In genomic region chr15:3979061-3979848, GRCm38 (mm10) we compare ENCODE assay signal across 8 mouse cellular contexts. TPM values are rescaled to one million over a fixed set of nuclear protein-coding genes. Genes with fewer than 3 reads are reported as not detected.
DNase-seq lines count a peak whose midpoint lies in the region; ATAC-seq and TF ChIP-seq lines count a peak whose summit lies in the region.

Fbxo4 (minus strand) TSS chr15:3979573.

- DNase-seq in c-Kit-positive CD71-positive TER-119-positive erythroid progenitor cells, embryonic 14.5 days (ENCODE audit: low spot score), result peak; percentile 69
- peak; percentile 83 to 93 for DNase-seq in kidney, postnatal 25 days
- peak; percentile 28 for DNase-seq in liver, embryonic 13.5 days
- peak; percentile 86 for DNase-seq in natural killer cell, adult 2 months (ENCODE audit: low spot score in 2 of 2)

- TF ChIP-seq CTCF in E14TG2a.4 (conservative IDR thresholded peaks at IDR 0.05; ENCODE audit: low read length), result no peak

- H3K36me3 ChIP-seq in E14TG2a.4 (ENCODE audit: insufficient read depth, low read length), result peaks cover 22% of the 10 kb centered on the region
- peaks cover 17% of the 10 kb centered on the region for H3K36me3 ChIP-seq in forebrain, embryonic 12.5 days (replicated peaks)
- peaks cover 15% of the 10 kb centered on the region for H3K36me3 ChIP-seq in heart, embryonic 16.5 days (ENCODE audit: control insufficient read depth, insufficient read depth)
- peaks cover 6% of the 10 kb centered on the region; the same call in 1 of the 2 replicates for H3K36me3 ChIP-seq in liver, embryonic 13.5 days
- H3K36me3 ChIP-seq in stomach, embryonic 15.5 days, result peaks cover 5% of the 10 kb centered on the region; the same call in 1 of the 2 replicates

- H3K9me3 ChIP-seq in E14TG2a.4 (ENCODE audit: low read length), result no peaks in the 10 kb centered on the region
- no peaks in the 10 kb centered on the region for H3K9me3 ChIP-seq in forebrain, embryonic 12.5 days
- no peaks in the 10 kb centered on the region for H3K9me3 ChIP-seq in heart, embryonic 16.5 days (replicated peaks; ENCODE audit: control insufficient read depth, low read length)
- no peaks in the 10 kb centered on the region for H3K9me3 ChIP-seq in liver, embryonic 13.5 days (replicated peaks)
- H3K9me3 ChIP-seq in stomach, embryonic 15.5 days, result no peaks in the 10 kb centered on the region

- peak within 1 kb of the TSS; percentile 81 for H3K4me3 ChIP-seq in E14TG2a.4 (replicated peaks; ENCODE audit: low read length)
- peak within 1 kb of the TSS; percentile 66 for H3K4me3 ChIP-seq in forebrain, embryonic 12.5 days (replicated peaks)
- peak within 1 kb of the TSS; percentile 85 for H3K4me3 ChIP-seq in heart, embryonic 16.5 days (ENCODE audit: low read length)
- H3K4me3 ChIP-seq in liver, embryonic 13.5 days (replicated peaks), result peak within 1 kb of the TSS; percentile 71
- H3K4me3 ChIP-seq in stomach, embryonic 15.5 days (replicated peaks), result peak within 1 kb of the TSS; percentile 72

- 2% methylated on average over 54 of the region's 61 CpGs for WGBS in forebrain, embryonic 12.5 days
- under 1% methylated on average over 61 of the region's 61 CpGs for WGBS in heart, embryonic 16.5 days
- under 1% methylated on average over 59 of the region's 61 CpGs for WGBS in liver, embryonic 13.5 days (ENCODE audit: insufficient replicate concordance)
- 2% methylated on average over 51 of the region's 61 CpGs for WGBS in stomach, embryonic 15.5 days

- H3K27me3 ChIP-seq in E14TG2a.4 (ENCODE audit: insufficient read depth, low read length), result no peaks in the 10 kb centered on the region
- H3K27me3 ChIP-seq in forebrain, embryonic 12.5 days, result no peaks in the 10 kb centered on the region
- no peaks in the 10 kb centered on the region for H3K27me3 ChIP-seq in heart, embryonic 16.5 days (ENCODE audit: control insufficient read depth, insufficient read depth, low read length)
- H3K27me3 ChIP-seq in liver, embryonic 13.5 days, result no peaks in the 10 kb centered on the region
- H3K27me3 ChIP-seq in stomach, embryonic 15.5 days (replicated peaks), result no peaks in the 10 kb centered on the region

- H3K27ac ChIP-seq in forebrain, embryonic 12.5 days, result peak within 1 kb of the TSS; percentile 93
- H3K27ac ChIP-seq in heart, embryonic 16.5 days (ENCODE audit: low read length), result peak within 1 kb of the TSS; percentile 99
- H3K27ac ChIP-seq in liver, embryonic 13.5 days, result peak within 1 kb of the TSS; percentile 90
- H3K27ac ChIP-seq in stomach, embryonic 15.5 days, result peak within 1 kb of the TSS; percentile 98

- peaks cover 8% of the 10 kb centered on the region for H3K4me1 ChIP-seq in E14TG2a.4 (replicated peaks; ENCODE audit: low read depth, low read length)
- H3K4me1 ChIP-seq in forebrain, embryonic 12.5 days, result no peaks in the 10 kb centered on the region; the same call in 1 of the 2 replicates
- peaks cover 7% of the 10 kb centered on the region for H3K4me1 ChIP-seq in heart, embryonic 16.5 days (ENCODE audit: control insufficient read depth, insufficient read depth, low read length)
- H3K4me1 ChIP-seq in liver, embryonic 13.5 days (replicated peaks), result peaks cover 9% of the 10 kb centered on the region
- peaks cover 6% of the 10 kb centered on the region; the same call in 1 of the 2 replicates for H3K4me1 ChIP-seq in stomach, embryonic 15.5 days

- H3K4me2 ChIP-seq in forebrain, embryonic 12.5 days, result peak within 1 kb of the TSS; percentile 66
- peak within 1 kb of the TSS; percentile 70 for H3K4me2 ChIP-seq in heart, embryonic 16.5 days (ENCODE audit: low read depth, low read length)
- peak within 1 kb of the TSS; percentile 85 for H3K4me2 ChIP-seq in liver, embryonic 13.5 days
- peak within 1 kb of the TSS; percentile 71 for H3K4me2 ChIP-seq in stomach, embryonic 15.5 days

- peak within 1 kb of the TSS; percentile 88 for H3K9ac ChIP-seq in forebrain, embryonic 12.5 days
- H3K9ac ChIP-seq in heart, embryonic 16.5 days (ENCODE audit: low read length), result peak within 1 kb of the TSS; percentile 98
- peak within 1 kb of the TSS; percentile 80 for H3K9ac ChIP-seq in liver, embryonic 13.5 days
- H3K9ac ChIP-seq in stomach, embryonic 15.5 days, result peak within 1 kb of the TSS; percentile 89

- ATAC-seq in forebrain, embryonic 12.5 days (ENCODE audit: low FRiP score), result peak; percentile 94
- ATAC-seq in heart, embryonic 16.5 days (replicated peaks; ENCODE audit: extremely low read depth, insufficient read depth, low FRiP score), result peak; percentile 97
- peak; percentile 97 for ATAC-seq in liver, embryonic 13.5 days (ENCODE audit: low read depth)
- ATAC-seq in stomach, embryonic 15.5 days (ENCODE audit: insufficient read depth, low FRiP score, low read depth), result peak; percentile 97

RNA-seq across cellular contexts. Expression of gene Fbxo4, which starts in this region (rescaled TPM):
- polyA plus RNA-seq in forebrain, embryonic 12.5 days (2016; fragmentation: Nextera tagmentation; extraction: Ambion mirVana), result 4.9 and 7.4 TPM in 2 replicates
- polyA plus RNA-seq in heart, embryonic 16.5 days (2015; fragmentation: Nextera tagmentation; extraction: Ambion mirVana), result 12.4 and 13.1 TPM in 2 replicates
- polyA plus RNA-seq in liver, embryonic 13.5 days (2015; fragmentation: Nextera tagmentation; extraction: Ambion mirVana), result 3.1 and 3.3 TPM in 2 replicates
- 14.3 and 16.3 TPM in 2 replicates for polyA plus RNA-seq in stomach, embryonic 15.5 days (2015; fragmentation: Nextera tagmentation; extraction: Ambion mirVana)

Comparison
In these comparisons a context has a peak if more than half of its experiments do, and no peak if none do; other contexts are left out.
1. Peak in every context shown above with its lines: DNase-seq, ATAC-seq, H3K4me3 ChIP-seq and H3K27ac ChIP-seq.
2. DNase-seq: peak in every context shown above with its lines; median percentile 88 in kidney, postnatal 25 days; 86 in natural killer cell, adult 2 months; 69 in c-Kit-positive CD71-positive TER-119-positive erythroid progenitor cells, embryonic 14.5 days; 28 in liver, embryonic 13.5 days.